Mouse (Mus musculus) stomach, postnatal 0 days (tissue): ENCODE measurements around the gene Frmd6. TPM values are rescaled to one million over a fixed set of nuclear protein-coding genes. Genes with fewer than 3 reads are reported as not detected.
A peak's percentile ranks its signal among the peaks of the same experiment; 100 is the strongest.

Experiments
- ATAC-seq: fragments of 200-750 bp; cut with Nextera tagmentation; 2 replicates; pipeline ENCODE4 v1.8.0; 2017; ENCODE audit not compliant: low FRiP score, low TSS enrichment
- DNase-seq: peaks from one replicate; pipeline ENCODE4 v3.0.0-alpha.2; 2016; ENCODE audit warnings: low spot score
- H3K27ac ChIP-seq: fragments of 300-500 bp; sonication (generic); replicated peaks from 2 replicates; pipeline ENCODE4 v1.5.1; 2014; ENCODE audit warnings: mild to moderate bottlenecking, control low read depth
- H3K27me3 ChIP-seq: fragments of 300-500 bp; sonication (generic); 2 replicates; pipeline ENCODE4 v1.6.1; 2014; ENCODE audit warnings: low read length; ENCODE audit not compliant: control insufficient read depth, insufficient read depth
- H3K36me3 ChIP-seq: fragments of 300-500 bp; sonication (generic); 2 replicates; pipeline ENCODE4 v1.6.1; 2014; ENCODE audit warnings: low read length, mixed read lengths; ENCODE audit not compliant: control insufficient read depth, insufficient read depth
- H3K4me1 ChIP-seq: fragments of 300-500 bp; sonication (generic); replicated peaks from 2 replicates; pipeline ENCODE4 v1.6.1; 2014; ENCODE audit warnings: antibody characterized with exemption; ENCODE audit not compliant: control insufficient read depth, insufficient read depth
- H3K4me2 ChIP-seq: fragments of 300-500 bp; sonication (generic); replicated peaks from 2 replicates; pipeline ENCODE4 v1.6.1; 2014; ENCODE audit warnings: low read depth, mild to moderate bottlenecking, control low read depth, moderate library complexity
- H3K4me3 ChIP-seq: fragments of 300-500 bp; sonication (generic); 2 replicates; pipeline ENCODE4 v1.5.1; 2014; ENCODE audit warnings: low read depth, low read length, control low read depth
- H3K9ac ChIP-seq: fragments of 300-500 bp; sonication (generic); 2 replicates; pipeline ENCODE4 v1.6.1; 2014; ENCODE audit warnings: mild to moderate bottlenecking, low read length, control low read depth, mixed read lengths
- H3K9me3 ChIP-seq: fragments of 300-500 bp; sonication (generic); 2 replicates; pipeline ENCODE4 v1.6.1; 2016; ENCODE audit warnings: low read length; ENCODE audit not compliant: control insufficient read depth
- CTCF ChIP-seq: IDR thresholded peaks from 2 replicates; pipeline ENCODE4 v1.5.1; 2016; ENCODE audit warnings: antibody characterized with exemption, low read depth, mild to moderate bottlenecking, moderate library complexity
- EP300 ChIP-seq: optimal IDR thresholded peaks from 2 replicates; pipeline ENCODE3; 2016; ENCODE audit warnings: antibody characterized with exemption
- WGBS: fragments of 180-500 bp; shearing (Covaris S2); extraction: QIAGEN DNeasy Blood & Tissue Kit; methylation state at CpG from one replicate; pipeline ENCODE4 v1.1.7; 2014; 5-methylcytosine and 5-hydroxymethylcytosine counted together
- polyA plus RNA-seq: library from polyadenylated mRNA; unstranded; fragments of >200 nt; fragmentation: Nextera tagmentation; extraction: Ambion mirVana; gene quantifications from 2 replicates; pipeline ENCODE4 v1.2.1, GENCODE M21; 2015

The Frmd6 gene
- polyA plus RNA-seq, 1 experiment from 2014 or later, result 17.1 TPM

DNA sequence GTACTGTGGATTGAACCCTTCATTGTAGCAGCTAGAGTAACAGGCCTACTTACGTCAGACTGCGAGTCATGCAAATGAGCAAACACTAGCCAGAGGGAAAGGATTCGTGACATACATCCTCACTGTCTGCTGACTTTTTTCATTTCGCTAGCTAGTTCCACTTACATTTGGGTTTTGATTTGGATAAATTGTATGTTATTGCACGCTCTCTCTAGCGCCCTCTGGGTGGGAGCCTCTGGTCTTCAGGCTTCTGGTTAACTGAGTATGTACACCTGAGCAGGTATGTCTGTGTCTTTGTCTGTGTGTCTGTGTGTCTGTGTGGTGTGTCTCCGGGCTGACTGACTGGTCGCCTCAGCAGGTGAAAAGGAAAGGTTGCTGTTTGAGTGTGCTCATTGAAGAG is 72.1 kb downstream of the Frmd6 start:
- DNase-seq (no peak), ATAC-seq (no peak)
- Histone ChIP-seq H3K4me3 (no peak overlapping the region), H3K9me3 (no peaks in the 10 kb centered on the region), H3K9ac (no peak overlapping the region), H3K4me1 (no peaks in the 10 kb centered on the region), H3K4me2 (no peak overlapping the region), H3K27me3 (no peaks in the 10 kb centered on the region), H3K27ac (no peak overlapping the region), H3K36me3 (peaks cover 29% of the 10 kb centered on the region)
- no peak for TF ChIP-seq EP300
- TF ChIP-seq CTCF, result peak; percentile 62
- WGBS, result 74% methylated on average over 8 of the region's 8 CpGs

DNA sequence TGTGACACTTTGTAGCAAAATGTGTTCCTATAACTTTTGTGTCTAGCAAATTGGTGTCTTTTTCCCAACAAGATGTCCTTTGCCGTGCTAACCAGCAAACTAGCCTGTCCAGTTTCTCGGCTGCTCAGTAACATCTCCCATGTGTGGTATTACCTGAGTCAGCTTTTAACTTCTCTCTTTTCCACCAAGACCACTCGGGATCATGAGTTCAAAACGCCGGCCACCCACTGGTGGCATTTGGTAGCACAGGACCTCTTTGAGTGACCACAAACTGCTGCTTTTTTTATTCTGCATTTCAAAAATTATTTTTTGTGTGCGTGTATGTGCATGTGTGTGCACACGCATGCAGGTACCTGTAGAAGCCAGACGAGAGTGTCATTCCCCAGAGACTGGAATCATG is 73.1 kb downstream of the Frmd6 start:
- H3K27ac ChIP-seq, result no peak overlapping the region
- WGBS, result 84% methylated on average over 8 of the region's 8 CpGs
- ATAC-seq, result no peak
- H3K9me3 ChIP-seq, result no peaks in the 10 kb centered on the region
- no peaks in the 10 kb centered on the region for H3K27me3 ChIP-seq
- no peak overlapping the region for H3K4me2 ChIP-seq
- no peak overlapping the region for H3K9ac ChIP-seq
- H3K4me1 ChIP-seq, result no peaks in the 10 kb centered on the region
- no peak overlapping the region for H3K4me3 ChIP-seq
- H3K36me3 ChIP-seq, result peaks cover 26% of the 10 kb centered on the region
- no peak for DNase-seq
- TF ChIP-seq EP300 (no peak), CTCF (peak; percentile 53)

DNA sequence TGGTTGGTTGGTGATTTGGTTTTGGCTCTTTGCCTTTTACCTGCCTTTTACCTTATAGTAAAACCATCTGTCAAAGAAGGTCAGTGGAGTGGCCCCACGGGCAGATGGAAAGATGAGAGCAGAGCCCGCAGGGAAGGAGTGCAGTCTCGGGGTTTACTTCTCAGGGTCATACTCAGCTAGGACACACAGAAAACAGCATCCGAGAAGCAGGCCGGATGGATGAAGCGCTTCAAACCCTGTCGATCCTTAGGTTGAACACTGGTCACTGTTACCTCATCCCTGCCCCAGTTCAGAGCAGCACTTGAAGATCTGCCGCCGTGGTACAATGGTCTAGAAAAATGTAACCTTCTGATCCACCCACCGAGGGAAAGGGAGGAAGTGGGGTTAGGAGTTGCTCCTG is 79.2 kb downstream of the Frmd6 start:
- Histone ChIP-seq H3K9me3 (no peaks in the 10 kb centered on the region), H3K27me3 (no peaks in the 10 kb centered on the region), H3K4me3 (no peak overlapping the region), H3K36me3 (no peaks in the 10 kb centered on the region), H3K4me1 (no peaks in the 10 kb centered on the region), H3K27ac (no peak overlapping the region), H3K4me2 (no peak overlapping the region), H3K9ac (no peak overlapping the region)
- ATAC-seq (no peak), DNase-seq (no peak)
- WGBS, result 85% methylated on average over 10 of the region's 10 CpGs
- TF ChIP-seq EP300 (no peak), CTCF (no peak)

DNA sequence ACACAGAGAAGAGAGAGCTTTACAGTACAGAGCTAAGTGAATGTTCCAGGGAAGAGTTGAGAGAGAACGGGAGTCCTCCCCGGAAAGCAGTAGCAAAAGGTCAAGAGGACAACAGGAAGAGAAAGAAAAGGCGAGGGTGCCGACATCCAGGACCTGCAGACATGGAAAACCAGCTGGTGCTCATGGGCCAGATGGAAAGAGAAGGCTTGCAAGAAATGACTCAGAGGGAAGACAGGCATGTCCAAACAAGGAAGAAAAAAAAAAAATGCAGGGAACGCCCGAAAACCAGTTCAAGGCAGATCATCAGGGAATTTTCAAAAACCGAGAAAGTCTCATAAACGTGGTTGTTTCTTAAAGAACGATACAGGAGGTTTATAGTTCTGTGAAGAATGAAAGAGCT is 81.6 kb downstream of the Frmd6 start:
- peak overlapping the region; percentile 88 for H3K27ac ChIP-seq
- TF ChIP-seq EP300 (peak; percentile 45), CTCF (no peak)
- 33% methylated on average over 9 of the region's 9 CpGs for WGBS
- no peaks in the 10 kb centered on the region for H3K9me3 ChIP-seq
- no peak overlapping the region for H3K4me3 ChIP-seq
- H3K4me2 ChIP-seq, result no peak overlapping the region
- ATAC-seq (peak; percentile 62; the same call in 1 of the 2 replicates), DNase-seq (no peak)
- no peak overlapping the region for H3K9ac ChIP-seq
- H3K36me3 ChIP-seq, result no peaks in the 10 kb centered on the region
- H3K4me1 ChIP-seq, result no peaks in the 10 kb centered on the region
- no peaks in the 10 kb centered on the region for H3K27me3 ChIP-seq

DNA sequence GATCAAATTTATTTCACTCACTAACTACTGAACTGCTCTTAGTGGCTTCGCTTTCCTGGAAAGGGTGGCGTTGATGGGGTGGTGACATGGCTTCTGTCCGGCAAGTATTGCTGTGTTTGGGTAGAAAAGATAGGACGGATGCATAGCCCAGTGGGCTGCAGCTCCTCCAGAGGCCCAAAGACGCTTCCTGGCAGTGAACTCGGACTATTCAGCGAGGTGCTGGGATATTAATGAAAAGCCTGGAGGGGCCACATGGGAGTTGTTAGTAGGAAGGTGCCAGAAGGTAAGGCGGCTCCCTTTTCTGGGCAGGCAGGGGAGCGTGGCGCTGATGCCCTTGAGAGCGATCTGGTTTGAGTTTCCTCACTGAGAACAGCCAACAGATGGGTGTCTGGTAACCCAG is 82.3 kb downstream of the Frmd6 start:
- TF ChIP-seq EP300 (no peak), CTCF (no peak)
- no peak overlapping the region for H3K4me3 ChIP-seq
- H3K27me3 ChIP-seq, result no peaks in the 10 kb centered on the region
- no peak overlapping the region for H3K9ac ChIP-seq
- ATAC-seq, result no peak
- H3K4me1 ChIP-seq, result no peaks in the 10 kb centered on the region
- peak overlapping the region; percentile 88 for H3K27ac ChIP-seq
- H3K9me3 ChIP-seq, result no peaks in the 10 kb centered on the region
- 71% methylated on average over 11 of the region's 11 CpGs for WGBS
- no peaks in the 10 kb centered on the region for H3K36me3 ChIP-seq
- DNase-seq, result no peak
- no peak overlapping the region for H3K4me2 ChIP-seq

DNA sequence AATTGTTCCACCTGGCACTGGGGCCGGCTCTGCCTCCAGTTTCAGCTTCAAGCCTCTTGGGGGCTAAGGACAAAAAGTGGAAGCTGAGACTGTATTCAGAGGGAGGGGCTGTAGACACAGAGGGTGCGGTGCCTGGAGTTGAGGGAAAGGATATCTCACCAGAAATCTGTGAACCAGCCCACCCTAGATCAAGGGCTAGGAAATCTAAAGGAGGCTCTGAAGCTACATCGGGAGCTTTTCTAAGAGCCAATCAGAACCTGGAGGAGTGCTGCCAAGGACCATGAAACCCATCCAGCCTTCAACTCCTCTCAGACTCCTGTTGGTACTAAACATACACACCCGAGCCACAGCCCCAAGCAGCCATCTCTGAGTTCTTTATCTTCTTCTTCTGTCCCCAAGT is 82.8 kb downstream of the Frmd6 start:
- H3K27ac ChIP-seq, result peak overlapping the region; percentile 88
- TF ChIP-seq EP300 (no peak), CTCF (no peak)

More for the DNA sequence above, 82.8 kb downstream of the Frmd6 start:
- 60% methylated on average over 4 of the region's 4 CpGs for WGBS
- no peaks in the 10 kb centered on the region for H3K4me1 ChIP-seq
- H3K4me2 ChIP-seq, result no peak overlapping the region
- H3K9me3 ChIP-seq, result no peaks in the 10 kb centered on the region
- H3K36me3 ChIP-seq, result no peaks in the 10 kb centered on the region
- H3K9ac ChIP-seq, result no peak overlapping the region
- DNase-seq (no peak), ATAC-seq (no peak)
- no peak overlapping the region for H3K4me3 ChIP-seq
- H3K27me3 ChIP-seq, result no peaks in the 10 kb centered on the region
